Mouse (Mus musculus) telencephalon, adult 2 months (tissue): Measurements from ENCODE around the gene Elovl7.

Experiments used
- DNase-seq: peaks from one replicate; pipeline ENCODE4 v3.0.0-alpha.2; 2011; ENCODE audit warnings: low read depth, low spot score

Elovl7 gene

DNA sequence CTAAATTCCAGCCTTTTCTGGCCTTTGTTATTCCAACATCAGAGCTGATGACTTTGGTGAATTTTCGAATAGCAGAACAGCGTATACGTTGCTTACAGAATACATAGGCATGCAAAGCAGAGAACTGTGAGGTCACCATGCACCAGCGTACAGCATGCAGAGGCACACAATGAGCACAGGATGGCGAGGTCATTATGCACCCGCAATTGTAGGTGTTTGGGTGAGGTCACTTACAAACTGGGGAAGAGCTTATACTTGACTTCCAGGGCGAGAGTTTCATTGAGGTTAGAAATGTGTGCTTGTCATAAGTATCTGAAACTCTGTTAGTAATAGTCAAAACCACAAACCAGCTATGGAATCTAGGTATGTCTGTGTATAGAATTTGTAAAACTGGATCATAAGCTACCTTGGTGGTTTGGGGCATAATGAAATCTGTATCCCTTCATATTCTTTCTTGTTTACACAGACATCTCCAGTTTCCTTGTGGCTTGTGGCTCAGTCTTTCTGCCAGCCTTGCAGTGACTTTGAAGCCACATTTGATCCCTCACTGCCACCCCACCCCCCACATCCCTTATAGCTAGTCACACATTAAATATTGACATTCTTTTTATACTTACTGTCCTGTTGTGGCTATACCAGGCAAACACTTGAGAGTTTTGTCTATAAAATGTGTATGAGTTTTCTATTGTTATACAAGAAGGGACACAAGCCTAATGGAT is 88.9 kb downstream of the Elovl7 start:
- no peak for DNase-seq

DNA sequence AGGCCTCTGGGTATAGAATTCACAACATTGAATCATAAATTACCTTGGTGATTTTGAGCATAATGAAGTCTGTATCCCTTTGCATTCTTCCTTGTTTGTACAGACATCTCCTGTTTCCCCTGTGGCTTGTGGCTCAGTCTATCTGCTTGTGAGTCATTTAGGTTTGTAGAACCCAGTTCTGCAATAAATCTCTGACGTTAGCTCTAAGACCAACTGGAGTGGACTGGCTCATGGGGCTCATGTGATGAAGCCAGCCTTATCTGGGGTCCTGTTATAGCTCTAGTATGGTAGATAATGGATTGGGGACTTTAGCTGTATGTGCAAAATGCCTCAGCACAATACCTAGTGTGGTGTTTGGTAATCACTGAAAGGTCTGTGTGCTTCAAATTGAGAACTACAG is 89.6 kb downstream of the Elovl7 start:
- DNase-seq: no peak

DNA sequence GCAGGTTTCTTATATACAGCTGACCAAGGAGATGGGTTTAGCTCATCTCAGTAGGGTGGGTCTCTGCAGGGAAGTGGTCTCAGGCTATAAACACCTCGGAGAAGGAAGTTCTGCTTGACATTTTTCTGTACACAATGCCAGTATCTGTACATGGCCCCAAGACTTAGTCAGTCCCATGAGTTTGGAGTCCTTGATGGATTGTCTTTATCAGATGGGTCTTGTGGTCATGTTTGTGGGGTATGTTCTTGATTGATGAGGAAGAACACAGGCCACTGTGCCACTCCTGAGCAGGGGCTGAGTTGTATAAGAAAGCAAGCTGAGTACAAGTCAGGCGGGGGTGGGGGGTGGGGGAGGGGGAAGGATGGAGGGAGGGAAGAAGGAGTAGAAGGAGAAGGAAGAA is 90.5 kb downstream of the Elovl7 start:
- DNase-seq: no peak

DNA sequence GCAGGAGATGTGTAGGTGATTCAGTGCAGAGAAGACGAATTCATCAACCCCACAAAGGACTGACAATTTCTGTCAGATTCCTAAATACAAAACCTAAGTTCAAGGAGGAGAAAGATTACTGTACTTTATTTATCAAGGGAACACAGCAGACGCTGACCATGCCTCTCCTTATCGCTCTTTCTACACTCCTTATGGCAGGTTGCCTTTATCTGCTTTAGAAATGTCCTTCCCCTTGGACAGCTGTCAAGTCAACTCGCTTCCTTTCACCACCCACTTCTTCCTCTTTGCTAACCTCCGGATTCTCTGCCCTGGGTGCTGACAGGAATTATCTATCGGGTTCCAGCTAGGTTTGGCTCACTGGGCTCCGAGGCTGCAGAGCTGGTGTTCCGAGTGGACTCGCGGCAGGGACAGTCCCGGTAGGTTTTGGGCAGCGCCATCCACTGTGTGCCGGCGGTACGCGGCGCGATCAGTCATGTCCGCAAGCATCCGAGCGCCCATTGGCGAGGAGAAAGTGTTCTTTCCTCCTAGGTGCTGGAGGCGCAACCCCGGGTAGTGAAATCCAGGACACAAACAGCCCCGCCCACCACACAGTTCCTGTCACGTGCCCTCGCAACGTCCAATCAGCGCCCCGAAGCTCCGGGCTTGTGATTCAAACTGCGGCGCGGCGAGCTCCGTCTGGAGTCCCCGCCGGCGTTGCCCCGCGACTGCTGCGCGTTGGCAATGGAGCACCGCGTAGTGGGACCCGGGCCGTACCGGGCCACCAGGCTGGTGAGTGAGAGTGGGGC is 101.7 kb downstream of the Elovl7 start, which contains the start of gene Depdc1b:
TSS of gene Depdc1b (plus strand) at position 631 of the 785 bp plus-strand sequence.
- DNase-seq: peak; percentile 78

DNA sequence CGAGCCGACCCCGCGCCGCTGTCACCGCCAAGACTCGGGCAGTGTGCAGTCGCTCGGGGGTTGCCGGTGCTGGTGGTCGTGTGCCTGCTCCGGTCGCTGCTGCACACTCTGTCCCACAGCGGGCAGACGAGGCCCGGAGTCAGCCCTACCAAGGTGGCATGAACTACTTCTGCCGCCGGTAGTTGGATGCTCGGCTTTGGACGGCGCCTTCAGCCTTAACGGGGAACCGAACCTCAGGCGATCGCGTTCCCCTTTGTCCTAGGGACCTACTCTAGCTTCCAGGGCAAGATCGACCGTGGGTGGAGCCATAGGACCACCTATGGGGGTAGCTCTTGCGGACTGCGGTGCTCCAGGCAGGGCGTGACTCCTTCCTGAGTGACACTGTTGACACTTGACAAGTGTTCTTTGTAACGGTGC is 102.3 kb downstream of the Elovl7 start:
- no peak for DNase-seq

DNA sequence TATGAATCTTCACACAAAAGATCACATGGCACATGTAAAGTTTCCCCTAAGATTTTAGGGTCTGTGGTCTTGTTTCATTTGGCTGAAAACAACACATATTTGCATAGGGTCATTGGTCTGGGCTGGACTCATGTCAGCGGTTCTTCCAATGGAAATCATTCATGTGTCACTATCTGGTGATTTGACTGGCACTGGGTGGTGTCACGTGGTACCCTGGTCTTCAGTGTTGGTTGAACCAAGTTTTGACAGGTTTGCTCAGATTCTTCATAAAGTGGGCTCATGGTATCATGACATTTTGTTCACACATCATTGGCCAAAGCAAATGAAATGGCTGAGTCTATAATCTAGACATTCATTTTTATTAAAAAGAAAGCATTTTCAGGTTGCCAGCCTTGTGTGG is 103.2 kb downstream of the Elovl7 start:
- no peak for DNase-seq

DNA sequence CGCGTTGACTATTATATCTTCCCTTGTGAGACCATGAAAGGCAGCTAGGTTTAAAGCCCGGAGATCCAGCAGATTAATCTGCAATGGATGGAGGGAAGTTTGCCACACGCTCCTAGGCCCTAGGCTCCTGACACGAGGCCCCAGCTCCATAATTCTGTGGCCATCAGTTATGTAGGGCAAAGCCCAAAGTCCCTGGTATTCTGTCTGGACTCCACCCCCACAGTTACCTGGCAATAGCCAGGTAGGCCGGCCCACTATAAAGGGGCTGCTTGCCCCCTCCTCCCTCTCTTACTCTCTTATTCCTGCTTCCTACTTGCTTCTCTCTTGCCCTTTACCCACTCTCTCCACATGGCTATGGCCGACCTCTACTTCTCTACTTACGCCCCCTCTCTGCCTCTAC is 104.8 kb downstream of the Elovl7 start:
- DNase-seq: no peak

DNA sequence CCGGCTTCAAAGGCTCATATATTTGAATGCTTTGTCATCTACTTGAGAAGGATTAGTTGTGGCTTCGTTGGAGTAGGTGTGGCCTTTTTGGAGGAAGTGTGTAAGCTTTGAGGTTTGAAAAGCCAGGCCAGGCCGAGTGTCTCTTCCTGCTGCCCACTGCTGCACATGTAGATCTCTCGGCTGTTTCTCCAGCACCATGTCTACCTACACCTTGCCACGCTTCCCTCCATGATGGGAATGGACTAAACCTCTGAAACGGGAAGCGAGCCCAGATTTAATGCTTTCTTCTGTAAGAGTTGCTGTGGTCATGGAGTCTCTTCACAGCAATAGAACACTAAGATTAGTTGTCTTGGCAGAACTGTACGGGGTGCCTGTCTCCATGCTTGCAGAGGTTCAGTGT is 106.0 kb downstream of the Elovl7 start:
- no peak for DNase-seq

DNA sequence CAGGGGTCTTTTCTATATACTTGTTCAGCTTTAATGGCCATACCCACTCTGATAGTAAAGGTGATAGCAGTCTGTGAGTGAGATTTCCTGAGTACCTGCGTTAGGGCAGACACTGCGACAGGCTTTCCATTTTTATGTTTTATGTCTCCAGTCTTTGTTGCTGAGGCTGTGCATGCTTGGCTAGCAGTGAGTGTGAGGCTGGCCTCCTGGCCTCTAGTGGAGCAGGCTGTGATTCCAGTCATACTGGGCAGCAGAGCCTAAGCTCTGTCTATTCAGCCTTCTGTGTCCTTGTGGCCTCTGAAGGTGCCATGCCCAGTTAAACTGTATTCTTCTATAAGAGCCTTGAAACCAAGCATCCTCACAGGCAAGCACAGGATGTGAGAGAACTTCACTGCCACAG is 108.3 kb downstream of the Elovl7 start:
- DNase-seq: no peak

DNA sequence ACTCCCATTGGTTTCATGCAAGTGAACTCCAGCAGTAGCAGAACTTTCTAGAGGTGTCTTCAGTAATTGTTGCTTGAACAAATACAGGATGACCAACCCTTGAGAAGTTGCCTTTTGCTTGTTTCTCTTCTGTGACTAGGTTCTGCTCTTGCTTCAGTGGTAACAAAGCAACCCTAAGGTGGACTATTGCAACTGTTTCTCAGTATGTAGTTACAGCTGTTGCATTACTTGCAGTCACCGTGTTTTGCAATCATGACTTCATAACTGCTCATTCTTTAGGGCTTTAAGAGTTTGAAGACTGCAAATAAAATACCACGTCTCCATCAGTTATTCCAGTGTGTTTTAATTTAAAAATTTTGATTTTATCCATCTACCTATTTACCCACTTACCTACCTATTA is 109.1 kb downstream of the Elovl7 start:
- DNase-seq: no peak

DNA sequence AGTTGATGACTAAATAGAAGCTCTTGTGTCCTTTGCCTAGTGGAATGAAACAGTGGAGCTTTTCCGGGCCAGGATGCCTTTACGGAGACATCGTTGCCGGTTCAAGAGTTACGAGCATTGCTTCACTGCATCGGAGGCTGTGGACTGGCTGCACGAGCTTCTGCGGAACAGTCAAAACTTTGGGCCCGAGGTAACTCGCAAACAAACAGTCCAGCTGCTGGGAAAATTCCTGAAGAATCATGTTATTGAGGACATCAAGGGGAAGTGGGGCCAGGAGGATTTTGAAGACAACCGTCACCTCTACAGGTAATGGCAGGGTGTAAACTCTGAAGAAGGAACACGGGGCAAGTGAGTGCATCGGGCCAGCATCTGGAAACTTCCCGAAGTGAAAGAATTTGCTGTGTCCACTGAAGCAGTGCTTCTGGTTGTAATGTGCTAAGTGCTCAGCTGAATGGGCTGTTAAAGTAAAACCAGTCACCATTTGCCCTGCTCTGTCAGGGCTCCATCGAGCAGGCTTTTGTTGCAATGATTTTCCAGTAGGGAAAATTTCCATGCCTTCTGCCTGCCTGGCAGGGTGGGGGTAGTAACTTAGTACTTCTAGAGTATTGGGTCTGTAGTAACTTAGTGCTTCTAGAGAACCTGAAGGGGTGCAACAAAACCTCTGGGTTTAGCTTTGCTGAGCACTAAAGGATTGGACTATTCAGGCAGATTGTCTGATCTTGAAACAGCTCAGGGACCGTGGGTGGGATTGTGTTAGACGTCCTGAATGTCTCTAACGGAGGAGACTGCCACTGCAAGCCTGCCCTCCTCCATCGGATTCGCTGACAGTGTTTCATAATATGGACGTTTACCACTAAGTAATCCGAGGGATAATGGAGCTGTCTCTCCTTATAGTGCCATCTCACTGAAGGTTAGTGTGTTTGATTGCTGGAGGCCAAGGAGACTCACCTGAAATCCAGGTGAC is 109.9 kb downstream of the Elovl7 start:
- DNase-seq: no peak

DNA sequence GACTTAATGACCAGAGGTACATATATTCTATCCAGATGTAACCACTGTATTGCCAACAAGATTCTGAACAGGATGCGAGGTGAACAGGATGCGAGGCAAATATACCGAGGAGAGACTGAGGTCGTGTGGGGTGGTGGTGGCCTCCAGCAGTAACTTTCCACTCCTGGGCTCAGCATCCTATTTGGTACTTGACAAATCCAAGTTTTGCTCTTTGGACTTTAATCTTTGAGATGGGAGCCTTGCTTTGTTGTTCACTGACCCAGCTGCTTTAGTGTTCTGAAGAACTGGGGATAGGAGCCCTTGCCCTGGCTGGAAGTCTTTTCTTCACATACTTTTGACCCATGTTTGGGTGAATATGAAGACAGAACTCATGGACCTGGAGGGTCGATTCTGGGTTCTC is 111.7 kb downstream of the Elovl7 start:
- no peak for DNase-seq

DNA sequence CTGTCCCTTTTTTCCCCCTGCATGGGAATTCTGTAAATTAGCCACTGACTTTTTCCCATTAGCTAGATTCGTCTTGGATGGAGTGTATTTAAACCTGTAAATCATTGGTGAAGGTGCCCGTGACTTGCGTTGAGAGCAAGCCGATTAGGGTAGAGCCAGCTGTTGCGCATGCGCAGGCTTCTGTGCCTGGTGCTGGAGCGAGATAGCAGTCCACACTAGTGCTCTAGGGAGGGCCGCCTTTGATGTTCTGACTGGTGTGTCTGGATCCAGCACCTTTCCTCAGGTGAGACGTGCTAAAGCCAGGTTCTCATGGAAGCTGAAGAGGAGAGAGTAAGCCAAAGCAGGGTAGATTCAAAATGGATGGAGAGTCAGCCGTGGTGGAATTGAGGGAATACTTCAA is 112.1 kb downstream of the Elovl7 start:
- no peak for DNase-seq

DNA sequence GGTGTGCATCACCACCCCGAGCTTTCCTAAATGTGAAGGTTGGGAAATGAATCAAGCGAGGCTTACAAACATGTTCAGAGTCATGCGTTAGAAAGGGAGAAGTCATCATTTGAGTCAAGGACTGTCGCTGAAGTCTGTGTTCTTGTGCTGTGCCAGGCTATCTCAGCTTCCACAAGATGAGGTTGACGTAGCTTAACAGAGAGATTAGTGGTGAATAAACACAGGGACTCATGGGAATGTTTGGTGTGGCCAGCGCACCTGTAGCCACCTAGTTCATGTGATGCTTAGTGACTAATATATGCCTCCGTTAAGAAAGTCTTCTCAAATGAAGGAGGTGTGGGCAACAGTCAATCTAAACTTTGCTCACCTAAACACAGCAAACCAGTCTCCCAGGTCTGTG is 112.8 kb downstream of the Elovl7 start:
- DNase-seq: no peak

DNA sequence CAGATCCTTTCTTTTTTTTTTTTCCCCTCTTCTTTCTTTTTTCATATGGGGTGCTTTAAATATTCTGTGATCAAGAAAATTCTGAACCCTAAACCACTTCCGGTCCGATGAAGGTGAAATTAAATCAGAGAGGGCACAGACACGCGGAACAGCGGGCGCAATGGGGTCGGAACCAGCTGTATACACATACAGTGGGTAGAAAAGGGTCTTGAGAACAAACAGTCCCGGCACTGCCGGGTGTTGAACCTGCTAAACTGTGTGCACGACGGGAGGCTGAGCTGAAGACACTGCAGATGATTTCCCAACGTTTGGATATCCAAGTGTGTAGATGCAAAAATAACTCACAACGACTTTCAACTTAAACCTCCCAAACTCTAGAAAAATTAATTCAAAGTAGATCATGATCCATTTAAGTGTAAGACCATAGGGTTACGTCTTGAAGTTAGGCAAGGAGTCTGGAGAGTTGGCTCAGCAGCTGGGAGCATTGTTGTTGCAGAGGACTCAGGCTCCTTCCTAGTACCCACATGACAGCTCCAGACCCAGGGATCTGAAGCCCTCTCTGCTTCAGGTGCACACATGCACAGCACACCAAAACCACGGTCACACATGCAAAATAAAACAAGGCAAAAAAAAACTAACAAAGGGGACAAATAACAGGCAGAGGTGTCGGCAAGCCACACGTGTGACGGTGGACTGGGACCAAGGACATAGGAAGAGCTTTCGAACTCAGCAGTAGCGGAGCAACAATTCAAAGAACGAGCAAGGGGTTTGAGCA is 114.4 kb downstream of the Elovl7 start:
- DNase-seq: no peak

DNA sequence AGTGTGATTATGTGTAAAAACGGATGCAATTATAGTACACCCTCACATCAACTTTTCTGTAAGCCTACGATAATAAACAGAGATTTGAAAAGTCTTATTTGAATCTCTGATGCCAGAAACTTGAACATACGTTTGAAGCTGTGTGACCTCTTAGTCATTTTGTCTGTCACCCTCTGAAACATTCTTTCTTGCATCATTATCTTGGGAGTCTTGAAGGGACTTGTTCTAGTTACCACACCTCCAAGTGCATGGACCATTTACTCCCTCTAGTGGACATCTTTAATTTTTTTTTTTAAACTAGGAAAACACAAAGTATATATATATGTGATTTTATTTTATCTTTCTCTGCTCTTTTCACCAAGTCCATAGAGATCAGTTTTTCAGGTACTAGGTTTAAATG is 115.5 kb downstream of the Elovl7 start:
- DNase-seq: no peak
